Mouse (Mus musculus): ENCODE measurements around the gene Lrrc75a. TPM values are rescaled to one million over a fixed set of nuclear protein-coding genes. Genes with fewer than 3 reads are reported as not detected.

The Lrrc75a gene
- polyA plus RNA-seq, 1 experiment from 2014 or later, result 3.4 TPM

- H3K36me3 ChIP-seq, result peaks cover 46% of the 10 kb centered on the region
- H3K27me3 ChIP-seq (replicated peaks), result no peaks in the 10 kb centered on the region
- H3K9ac ChIP-seq, result peak overlapping the region; percentile 94
- H3K4me1 ChIP-seq, result peaks cover 40% of the 10 kb centered on the region
- H3K4me2 ChIP-seq, result peak overlapping the region; percentile 65
- under 1% methylated on average over 58 of the region's 58 CpGs for WGBS (ENCODE audit: insufficient replicate concordance)
- H3K4me3 ChIP-seq, result peak overlapping the region; percentile 78
- H3K27ac ChIP-seq, result peak overlapping the region; percentile 96
- no peaks in the 10 kb centered on the region for H3K9me3 ChIP-seq (replicated peaks)
- peak; percentile 84 for ATAC-seq
Observed at GRCm38 (mm10) chr11:62602619-62603311, 45.6 kb downstream of the Lrrc75a start.

- H3K36me3 ChIP-seq, result peaks cover 39% of the 10 kb centered on the region
- H3K9me3 ChIP-seq (replicated peaks), result no peaks in the 10 kb centered on the region
- 0 out of 2 replicates have a peak, but pooled peaks have one; percentile 1 for ATAC-seq
- WGBS (ENCODE audit: insufficient replicate concordance), result 11% methylated on average over 17 of the region's 17 CpGs
- H3K27ac ChIP-seq, result peak overlapping the region; percentile 96
- H3K27me3 ChIP-seq (replicated peaks), result no peaks in the 10 kb centered on the region
- peak overlapping the region; percentile 78 for H3K4me3 ChIP-seq
- peaks cover 40% of the 10 kb centered on the region for H3K4me1 ChIP-seq
- H3K4me2 ChIP-seq, result peak overlapping the region; percentile 65
- peak overlapping the region; percentile 94 for H3K9ac ChIP-seq
Observed at GRCm38 (mm10) chr11:62601732-62602618, 46.3 kb downstream of the Lrrc75a start.

GRCm38 (mm10) chr11:62598571-62598970 is 49.8 kb downstream of the Lrrc75a start:
- peaks cover 5% of the 10 kb centered on the region; the same call in 1 of the 2 replicates for H3K36me3 ChIP-seq
- H3K27me3 ChIP-seq (replicated peaks), result no peaks in the 10 kb centered on the region
- H3K27ac ChIP-seq, result no peak overlapping the region
- H3K4me2 ChIP-seq, result no peak overlapping the region
- no peak overlapping the region for H3K9ac ChIP-seq
- no peak for ATAC-seq
- H3K4me3 ChIP-seq, result no peak overlapping the region
- no peaks in the 10 kb centered on the region for H3K9me3 ChIP-seq (replicated peaks)
- H3K4me1 ChIP-seq, result peaks cover 18% of the 10 kb centered on the region
- 79% methylated on average over 4 of the region's 4 CpGs for WGBS (ENCODE audit: insufficient replicate concordance)

DNA sequence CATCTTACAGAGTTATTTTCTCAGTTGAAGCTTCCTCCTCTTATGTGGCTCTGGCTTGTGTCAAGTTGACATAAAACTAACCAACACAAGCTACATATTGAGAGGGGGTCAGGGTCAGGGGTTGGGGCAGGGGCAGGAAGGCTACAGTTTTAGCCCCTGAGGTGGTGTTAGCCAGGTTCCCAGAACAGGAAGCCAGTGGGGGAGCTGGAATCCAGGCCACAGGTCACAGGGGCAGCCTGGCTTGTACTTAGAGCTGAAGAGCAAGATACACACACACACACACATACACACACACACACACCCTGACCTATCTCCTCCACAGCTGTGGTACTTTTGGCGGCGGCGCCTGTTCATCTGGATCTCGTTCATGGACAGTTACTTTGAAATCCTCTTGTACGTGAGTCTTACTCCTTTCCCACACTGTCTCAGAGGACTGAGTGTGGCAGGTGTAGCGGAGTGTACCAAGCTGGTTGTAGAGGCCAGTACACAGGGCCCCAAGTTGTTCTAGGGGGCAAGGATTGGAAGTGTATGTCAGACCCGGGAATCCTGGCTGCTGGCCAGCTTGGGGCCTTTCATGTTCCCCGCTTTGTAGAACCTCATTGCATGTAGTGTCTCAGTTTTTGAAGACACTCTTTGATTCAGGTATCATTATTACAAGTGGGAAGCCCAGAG is 56.3 kb downstream of the Lrrc75a start:
- H3K36me3 ChIP-seq, result peaks cover 6% of the 10 kb centered on the region; the same call in 1 of the 2 replicates
- no peaks in the 10 kb centered on the region for H3K9me3 ChIP-seq (replicated peaks)
- no peak overlapping the region for H3K4me3 ChIP-seq
- peak; percentile 20; the same call in 1 of the 2 replicates for ATAC-seq
- no peaks in the 10 kb centered on the region for H3K27me3 ChIP-seq (replicated peaks)
- no peak overlapping the region for H3K9ac ChIP-seq
- peaks cover 14% of the 10 kb centered on the region; the same call in 1 of the 2 replicates for H3K4me1 ChIP-seq
- no peak overlapping the region for H3K4me2 ChIP-seq
- H3K27ac ChIP-seq, result no peak overlapping the region
- WGBS (ENCODE audit: insufficient replicate concordance), result 71% methylated on average over 8 of the region's 8 CpGs

DNA sequence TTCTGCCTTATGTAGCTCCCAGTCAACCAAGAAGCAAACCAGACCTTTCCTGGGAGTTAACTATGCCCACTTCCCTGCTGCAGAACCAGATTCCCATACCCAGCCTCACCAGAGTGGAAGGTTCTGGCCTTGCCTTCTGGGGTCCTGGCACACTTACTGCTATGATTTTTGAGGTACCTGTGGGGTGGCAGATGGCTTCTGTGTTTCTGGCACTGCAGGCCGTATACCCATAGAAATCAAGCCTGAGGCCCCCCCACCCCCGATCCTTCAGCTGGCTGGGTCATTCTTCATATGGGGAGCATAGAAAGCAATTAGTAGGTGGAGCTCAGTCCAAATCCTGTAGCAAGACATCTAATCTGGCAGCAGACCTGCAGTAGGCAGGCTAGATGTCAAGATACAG is 57.3 kb downstream of the Lrrc75a start:
- H3K4me3 ChIP-seq, result no peak overlapping the region
- 86% methylated on average over 2 of the region's 2 CpGs for WGBS (ENCODE audit: insufficient replicate concordance)
- no peak for ATAC-seq
- H3K27me3 ChIP-seq (replicated peaks), result no peaks in the 10 kb centered on the region
- peaks cover 15% of the 10 kb centered on the region; the same call in 1 of the 2 replicates for H3K4me1 ChIP-seq
- H3K9ac ChIP-seq, result no peak overlapping the region
- H3K9me3 ChIP-seq (replicated peaks), result no peaks in the 10 kb centered on the region
- H3K27ac ChIP-seq, result no peak overlapping the region
- H3K4me2 ChIP-seq, result no peak overlapping the region
- peaks cover 6% of the 10 kb centered on the region; the same call in 1 of the 2 replicates for H3K36me3 ChIP-seq

DNA sequence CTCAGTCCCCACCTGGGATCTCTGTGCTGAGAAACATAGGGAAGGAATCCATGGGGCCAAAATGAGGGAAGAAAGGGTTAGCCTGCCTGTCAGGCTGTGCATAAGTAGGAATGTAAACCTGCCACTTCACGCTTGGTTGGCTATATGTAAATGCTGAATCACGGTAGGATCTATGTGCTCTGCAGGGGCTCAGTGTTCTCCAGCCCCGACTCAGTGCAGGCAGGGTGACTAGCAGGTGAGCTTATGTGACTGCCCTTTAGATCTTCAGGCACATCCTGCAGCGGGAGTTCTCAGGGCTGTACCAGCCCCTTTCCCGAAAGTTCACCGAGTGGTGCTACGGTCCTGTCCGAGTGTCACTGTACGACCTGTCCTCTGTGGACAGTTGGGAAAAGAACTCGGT is 58.9 kb downstream of the Lrrc75a start:
- WGBS (ENCODE audit: insufficient replicate concordance), result 81% methylated on average over 10 of the region's 10 CpGs
- Histone ChIP-seq H3K27me3 (replicated peaks) (no peaks in the 10 kb centered on the region), H3K4me2 (no peak overlapping the region), H3K9me3 (replicated peaks) (no peaks in the 10 kb centered on the region), H3K36me3 (peaks cover 6% of the 10 kb centered on the region; the same call in 1 of the 2 replicates), H3K27ac (no peak overlapping the region), H3K4me3 (no peak overlapping the region), H3K4me1 (peaks cover 32% of the 10 kb centered on the region), H3K9ac (no peak overlapping the region)
- no peak for ATAC-seq

- ATAC-seq, result no peak
- Histone ChIP-seq H3K9ac (no peak overlapping the region), H3K4me1 (peaks cover 30% of the 10 kb centered on the region), H3K4me3 (no peak overlapping the region), H3K27me3 (replicated peaks) (no peaks in the 10 kb centered on the region), H3K4me2 (no peak overlapping the region), H3K36me3 (peaks cover 6% of the 10 kb centered on the region; the same call in 1 of the 2 replicates), H3K9me3 (replicated peaks) (no peaks in the 10 kb centered on the region), H3K27ac (no peak overlapping the region)
- 72% methylated on average over 5 of the region's 5 CpGs for WGBS (ENCODE audit: insufficient replicate concordance)
Observed at GRCm38 (mm10) chr11:62587034-62587433, 61.3 kb downstream of the Lrrc75a start.

GRCm38 (mm10) chr11:62584671-62585206 is 63.6 kb downstream of the Lrrc75a start:
- peaks cover 31% of the 10 kb centered on the region for H3K4me1 ChIP-seq
- peaks cover 6% of the 10 kb centered on the region; the same call in 1 of the 2 replicates for H3K36me3 ChIP-seq
- 59% methylated on average over 9 of the region's 9 CpGs for WGBS (ENCODE audit: insufficient replicate concordance)
- peak; percentile 50; the same call in 1 of the 2 replicates for ATAC-seq
- no peak overlapping the region for H3K9ac ChIP-seq
- H3K4me2 ChIP-seq, result no peak overlapping the region
- H3K27me3 ChIP-seq (replicated peaks), result no peaks in the 10 kb centered on the region
- H3K27ac ChIP-seq, result no peak overlapping the region; the same call in 1 of the 2 replicates
- no peak overlapping the region for H3K4me3 ChIP-seq
- no peaks in the 10 kb centered on the region for H3K9me3 ChIP-seq (replicated peaks)

GRCm38 (mm10) chr11:62583031-62583430 is 65.3 kb downstream of the Lrrc75a start:
- Histone ChIP-seq H3K27me3 (replicated peaks) (no peaks in the 10 kb centered on the region), H3K9me3 (replicated peaks) (no peaks in the 10 kb centered on the region), H3K4me3 (no peak overlapping the region), H3K9ac (no peak overlapping the region), H3K36me3 (peaks cover 6% of the 10 kb centered on the region; the same call in 1 of the 2 replicates), H3K4me2 (no peak overlapping the region), H3K4me1 (peaks cover 42% of the 10 kb centered on the region), H3K27ac (no peak overlapping the region)
- ATAC-seq, result no peak
- WGBS (ENCODE audit: insufficient replicate concordance), result 84% methylated on average over 6 of the region's 6 CpGs

GRCm38 (mm10) chr11:62576530-62577152 is 71.7 kb downstream of the Lrrc75a start:
- Histone ChIP-seq H3K4me2 (peak overlapping the region; percentile 95), H3K27me3 (replicated peaks) (no peaks in the 10 kb centered on the region), H3K36me3 (no peaks in the 10 kb centered on the region), H3K9me3 (replicated peaks) (no peaks in the 10 kb centered on the region), H3K4me3 (peak overlapping the region; percentile 64), H3K4me1 (peaks cover 61% of the 10 kb centered on the region), H3K27ac (peak overlapping the region; percentile 75), H3K9ac (peak overlapping the region; percentile 66)
- peak; percentile 64 for ATAC-seq
- WGBS (ENCODE audit: insufficient replicate concordance), result 11% methylated on average over 16 of the region's 16 CpGs
